Mouse (Mus musculus): Measurements from ENCODE around the gene Arap2. TPM values are rescaled to one million over a fixed set of nuclear protein-coding genes. Genes with fewer than 3 reads are reported as not detected.
A peak's percentile ranks its signal among the peaks of the same experiment; 100 is the strongest.

Arap2 gene
- polyA plus RNA-seq, 1 experiment from 2014 or later = 2.1 TPM

DNA sequence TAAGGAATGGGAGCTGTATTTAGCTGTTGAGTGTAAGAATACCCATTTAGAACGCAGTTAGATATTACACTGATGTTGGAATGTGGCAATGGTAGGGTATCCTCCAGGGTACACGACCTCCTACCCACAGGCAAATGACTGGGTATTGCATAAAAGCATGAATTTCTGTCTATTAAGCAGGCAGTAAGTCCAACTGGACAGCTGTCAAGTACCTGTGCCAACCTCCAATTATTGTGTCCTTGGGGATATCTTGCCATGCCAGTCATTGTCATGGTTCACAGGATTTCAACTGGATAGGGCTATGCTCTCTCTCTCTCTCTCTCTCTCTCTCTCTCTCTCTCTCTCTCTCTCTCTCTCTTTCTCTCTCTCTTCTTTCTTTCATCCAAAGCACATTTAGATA is 40.4 kb downstream of the Arap2 start:
- no peaks in the 10 kb centered on the region for H3K36me3 ChIP-seq (replicated peaks)
- H3K4me2 ChIP-seq = no peak overlapping the region
- H3K9ac ChIP-seq = no peak overlapping the region
- no peaks in the 10 kb centered on the region for H3K4me1 ChIP-seq
- no peak overlapping the region for H3K27ac ChIP-seq
- WGBS = 83% methylated on average over 2 of the region's 2 CpGs
- H3K4me3 ChIP-seq (replicated peaks) = no peak overlapping the region
- no peaks in the 10 kb centered on the region for H3K27me3 ChIP-seq
- ATAC-seq (ENCODE audit: low FRiP score) = no peak
- no peaks in the 10 kb centered on the region for H3K9me3 ChIP-seq

DNA sequence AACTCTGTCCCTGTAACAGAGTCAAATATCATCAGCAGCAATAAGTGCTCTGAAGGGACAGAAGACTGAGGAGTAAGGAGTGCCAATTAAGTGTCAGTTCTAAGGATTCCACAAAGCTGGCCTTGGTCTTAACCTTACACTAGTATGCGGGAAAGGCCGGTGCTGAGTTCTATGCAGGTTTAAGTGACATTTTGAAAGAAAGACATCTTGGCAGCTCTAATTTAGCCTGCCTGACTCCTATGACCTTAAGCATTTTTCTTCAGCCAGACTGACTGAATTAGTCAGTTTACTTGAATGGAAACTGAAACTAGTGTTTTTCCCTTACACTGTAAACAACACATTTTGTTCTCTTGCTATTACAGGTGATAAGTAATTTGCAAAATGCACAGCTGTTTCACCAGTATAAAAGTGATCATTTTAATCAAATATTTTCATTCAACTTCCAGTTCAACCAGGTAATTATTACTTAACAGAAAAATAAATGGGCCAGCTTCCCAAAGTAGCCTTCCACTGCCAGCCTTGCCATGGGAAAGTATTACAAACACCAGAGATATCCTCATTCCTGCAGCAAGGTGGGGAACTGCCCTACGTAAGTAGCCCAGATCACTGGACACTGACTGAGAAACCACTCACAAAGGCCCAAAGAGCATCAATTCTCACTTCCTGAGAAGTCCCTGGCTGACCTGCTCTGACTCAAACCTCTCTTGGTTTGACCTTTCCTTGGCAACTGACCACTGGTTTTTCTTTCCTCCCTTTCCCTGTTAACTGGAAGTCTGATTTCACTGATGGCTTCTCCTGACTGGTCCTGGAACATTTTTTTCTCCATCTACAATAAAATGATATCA is 42.5 kb downstream of the Arap2 start:
- H3K9me3 ChIP-seq = no peaks in the 10 kb centered on the region
- ATAC-seq (ENCODE audit: low FRiP score) = no peak
- H3K4me2 ChIP-seq = no peak overlapping the region
- H3K4me3 ChIP-seq (replicated peaks) = no peak overlapping the region
- no peaks in the 10 kb centered on the region for H3K36me3 ChIP-seq (replicated peaks)
- H3K4me1 ChIP-seq = no peaks in the 10 kb centered on the region
- no peak overlapping the region for H3K9ac ChIP-seq
- H3K27me3 ChIP-seq = no peaks in the 10 kb centered on the region
- no peak overlapping the region for H3K27ac ChIP-seq
- 70% methylated on average over 3 of the region's 3 CpGs for whole genome bisulfite sequencing

DNA sequence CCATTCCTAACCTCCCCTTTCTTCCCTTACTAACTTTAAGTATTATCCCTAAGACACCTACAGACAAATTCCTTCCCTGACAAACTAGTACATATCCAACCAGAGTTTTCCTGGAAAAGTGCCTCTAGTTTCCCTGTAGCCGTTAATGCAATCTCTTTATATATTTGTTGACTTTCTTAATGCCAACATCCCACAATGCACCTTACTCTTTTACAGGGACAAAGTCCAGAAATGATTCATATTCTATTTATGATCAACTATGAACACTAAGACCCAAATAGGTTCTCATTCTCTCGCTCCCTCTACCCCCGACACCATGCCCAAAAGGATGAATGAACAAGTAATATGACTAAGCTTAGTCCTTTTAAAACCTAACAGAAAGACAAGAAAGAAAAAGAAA is 49.5 kb downstream of the Arap2 start:
- no peak overlapping the region for H3K27ac ChIP-seq
- H3K9me3 ChIP-seq = no peaks in the 10 kb centered on the region
- no peaks in the 10 kb centered on the region for H3K4me1 ChIP-seq
- H3K27me3 ChIP-seq = no peaks in the 10 kb centered on the region
- H3K4me3 ChIP-seq (replicated peaks) = no peak overlapping the region
- no peak overlapping the region for H3K4me2 ChIP-seq
- ATAC-seq (ENCODE audit: low FRiP score) = no peak
- no peaks in the 10 kb centered on the region for H3K36me3 ChIP-seq (replicated peaks)
- H3K9ac ChIP-seq = no peak overlapping the region
- 95% methylated on average over 3 of the region's 3 CpGs for WGBS

DNA sequence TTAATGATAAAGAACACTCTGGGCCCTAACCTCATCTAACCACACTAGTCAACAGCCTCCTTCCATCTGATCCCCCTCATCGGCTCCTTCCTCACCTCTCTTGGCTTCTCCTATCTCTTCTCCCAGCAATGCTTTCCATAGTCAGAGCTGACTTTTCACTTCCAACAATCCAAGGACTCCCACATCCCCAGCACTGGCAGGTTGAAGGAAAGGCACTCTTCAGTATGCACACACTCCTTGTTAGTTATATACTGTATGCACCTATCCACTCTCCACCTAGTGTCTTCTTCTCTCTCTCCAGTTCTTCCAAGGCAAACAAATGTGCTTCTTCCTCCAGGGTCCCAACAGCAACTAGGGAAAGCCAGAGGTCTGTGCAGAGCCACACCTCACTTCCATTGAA is 50.0 kb downstream of the Arap2 start:
- H3K27me3 ChIP-seq = no peaks in the 10 kb centered on the region
- H3K4me3 ChIP-seq (replicated peaks) = no peak overlapping the region
- no peaks in the 10 kb centered on the region for H3K9me3 ChIP-seq
- ATAC-seq (ENCODE audit: low FRiP score) = no peak
- no peak overlapping the region for H3K27ac ChIP-seq
- H3K4me1 ChIP-seq = no peaks in the 10 kb centered on the region
- no peaks in the 10 kb centered on the region for H3K36me3 ChIP-seq (replicated peaks)
- H3K9ac ChIP-seq = no peak overlapping the region
- H3K4me2 ChIP-seq = no peak overlapping the region
- 88% methylated on average over 1 of the region's 1 CpGs for WGBS

DNA sequence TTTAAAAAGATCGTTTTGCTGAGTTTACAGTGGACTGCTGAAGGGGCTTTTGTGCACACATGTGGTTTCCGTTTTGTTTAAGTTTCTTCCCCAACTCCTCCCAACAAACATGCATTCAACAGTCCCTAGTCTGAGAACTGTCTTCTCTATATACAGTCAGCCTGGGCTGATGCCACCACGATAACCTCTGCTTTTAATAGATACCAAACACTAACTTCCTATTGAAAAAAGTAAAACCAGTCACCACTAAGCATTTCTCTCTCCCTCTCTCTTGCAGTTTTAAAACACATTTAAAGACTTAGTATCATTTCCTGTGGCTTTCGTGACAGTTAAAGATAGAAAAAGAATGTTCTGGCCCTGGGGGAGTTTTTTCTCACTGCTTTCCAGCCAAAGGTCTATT is 50.5 kb downstream of the Arap2 start:
- no peak overlapping the region for H3K27ac ChIP-seq
- H3K9me3 ChIP-seq = no peaks in the 10 kb centered on the region
- no peak overlapping the region for H3K4me3 ChIP-seq (replicated peaks)
- no peaks in the 10 kb centered on the region for H3K27me3 ChIP-seq
- no peak overlapping the region for H3K4me2 ChIP-seq
- WGBS = 80% methylated on average over 4 of the region's 4 CpGs
- H3K4me1 ChIP-seq = no peaks in the 10 kb centered on the region
- H3K36me3 ChIP-seq (replicated peaks) = no peaks in the 10 kb centered on the region
- no peak for ATAC-seq (ENCODE audit: low FRiP score)
- no peak overlapping the region for H3K9ac ChIP-seq

DNA sequence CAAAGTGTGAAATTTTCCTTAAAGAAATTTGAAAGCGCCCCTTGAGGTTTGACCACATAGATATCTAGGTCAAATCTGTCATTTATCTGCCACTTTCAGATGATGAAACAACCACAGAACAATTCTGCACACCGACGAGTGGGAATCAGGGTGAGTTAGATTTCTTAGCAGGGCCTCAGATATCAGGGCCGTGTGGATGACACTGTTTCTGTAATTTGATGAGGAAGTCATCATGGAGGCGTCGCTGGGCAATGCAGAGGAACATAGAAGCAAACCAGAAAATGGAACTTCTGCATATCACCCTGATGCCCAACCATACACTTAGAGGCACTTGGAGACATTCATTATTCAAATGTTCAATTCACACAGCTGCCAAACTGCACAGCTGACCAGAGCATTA is 55.0 kb downstream of the Arap2 start:
- Histone ChIP-seq H3K36me3 (replicated peaks) (no peaks in the 10 kb centered on the region), H3K4me3 (replicated peaks) (no peak overlapping the region), H3K27me3 (no peaks in the 10 kb centered on the region), H3K9ac (no peak overlapping the region), H3K27ac (no peak overlapping the region), H3K4me2 (no peak overlapping the region), H3K9me3 (no peaks in the 10 kb centered on the region), H3K4me1 (no peaks in the 10 kb centered on the region)
- ATAC-seq (ENCODE audit: low FRiP score) = no peak
- WGBS = 91% methylated on average over 6 of the region's 6 CpGs

DNA sequence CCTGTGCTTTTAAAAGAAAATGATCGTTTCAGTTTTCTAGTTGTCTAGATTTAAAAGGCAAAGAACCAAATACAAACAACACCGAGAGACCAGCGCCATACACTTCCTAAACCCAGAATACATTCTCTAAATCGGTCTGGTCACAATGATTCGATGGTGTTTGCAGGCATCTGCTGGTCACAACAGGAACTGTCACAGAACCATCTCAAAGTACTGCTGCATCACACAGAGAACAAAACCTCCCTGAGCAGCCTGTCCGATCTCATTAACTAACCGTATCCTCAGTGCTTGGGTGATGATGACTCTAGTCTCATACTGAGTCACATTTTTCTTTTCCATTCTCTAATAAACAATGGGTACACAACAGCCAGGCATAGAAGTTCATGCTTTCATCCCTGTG is 59.1 kb downstream of the Arap2 start:
- Histone ChIP-seq H3K36me3 (replicated peaks) (no peaks in the 10 kb centered on the region), H3K4me1 (no peaks in the 10 kb centered on the region), H3K9me3 (no peaks in the 10 kb centered on the region), H3K4me3 (replicated peaks) (no peak overlapping the region), H3K27me3 (no peaks in the 10 kb centered on the region), H3K27ac (no peak overlapping the region), H3K9ac (no peak overlapping the region), H3K4me2 (no peak overlapping the region)
- 35% methylated on average over 7 of the region's 7 CpGs for WGBS
- peak; percentile 83; the same call in 1 of the 2 replicates for ATAC-seq (ENCODE audit: low FRiP score)

DNA sequence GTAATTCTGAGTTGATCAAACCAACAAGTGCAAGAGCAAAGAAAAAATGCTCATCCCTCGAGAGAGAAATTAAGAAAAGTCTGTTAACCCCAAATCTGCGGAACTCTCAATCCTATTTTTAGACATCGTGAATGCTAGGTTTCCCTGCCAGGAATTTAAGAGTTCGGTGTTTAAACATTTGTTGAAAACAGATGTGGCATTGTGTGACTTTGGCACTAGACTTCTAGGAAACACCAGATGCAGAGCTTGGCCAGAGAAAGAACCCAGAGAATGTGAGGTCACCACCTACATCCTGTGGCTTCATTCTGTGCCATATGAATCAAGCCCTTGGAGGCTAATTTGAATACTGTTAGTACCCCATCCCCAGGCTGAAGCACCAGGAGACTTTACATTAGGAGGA is 76.0 kb downstream of the Arap2 start:
- no peaks in the 10 kb centered on the region for H3K27me3 ChIP-seq
- WGBS = 81% methylated on average over 4 of the region's 4 CpGs
- H3K27ac ChIP-seq = no peak overlapping the region
- H3K4me1 ChIP-seq = no peaks in the 10 kb centered on the region
- no peak overlapping the region for H3K4me3 ChIP-seq (replicated peaks)
- no peak overlapping the region for H3K4me2 ChIP-seq
- no peaks in the 10 kb centered on the region for H3K9me3 ChIP-seq
- no peak overlapping the region for H3K9ac ChIP-seq
- ATAC-seq (ENCODE audit: low FRiP score) = no peak
- H3K36me3 ChIP-seq (replicated peaks) = no peaks in the 10 kb centered on the region

DNA sequence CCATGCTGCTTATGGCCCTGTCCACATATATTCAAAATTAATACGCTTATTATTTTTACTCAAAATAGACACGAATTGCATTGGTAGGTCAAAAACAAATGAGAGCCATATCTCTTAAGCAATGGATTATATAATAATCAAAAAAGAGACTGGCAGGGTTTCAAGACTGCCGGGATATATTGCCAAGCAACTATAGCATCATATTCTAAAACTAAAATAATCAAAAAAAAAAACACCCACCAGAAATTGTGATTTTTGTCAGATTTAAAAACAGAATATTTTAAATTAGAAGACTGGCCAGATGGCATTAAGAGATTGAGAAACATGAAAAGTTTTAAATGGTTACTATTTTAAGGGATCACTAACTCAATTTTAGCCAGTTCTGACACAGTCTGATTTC is 82.2 kb downstream of the Arap2 start:
- no peak overlapping the region for H3K27ac ChIP-seq
- H3K27me3 ChIP-seq = no peaks in the 10 kb centered on the region
- no peak overlapping the region for H3K4me2 ChIP-seq
- H3K4me3 ChIP-seq (replicated peaks) = no peak overlapping the region
- WGBS = 83% methylated on average over 3 of the region's 3 CpGs
- H3K36me3 ChIP-seq (replicated peaks) = no peaks in the 10 kb centered on the region
- no peaks in the 10 kb centered on the region for H3K9me3 ChIP-seq
- H3K4me1 ChIP-seq = no peaks in the 10 kb centered on the region
- ATAC-seq (ENCODE audit: low FRiP score) = no peak
- H3K9ac ChIP-seq = no peak overlapping the region

DNA sequence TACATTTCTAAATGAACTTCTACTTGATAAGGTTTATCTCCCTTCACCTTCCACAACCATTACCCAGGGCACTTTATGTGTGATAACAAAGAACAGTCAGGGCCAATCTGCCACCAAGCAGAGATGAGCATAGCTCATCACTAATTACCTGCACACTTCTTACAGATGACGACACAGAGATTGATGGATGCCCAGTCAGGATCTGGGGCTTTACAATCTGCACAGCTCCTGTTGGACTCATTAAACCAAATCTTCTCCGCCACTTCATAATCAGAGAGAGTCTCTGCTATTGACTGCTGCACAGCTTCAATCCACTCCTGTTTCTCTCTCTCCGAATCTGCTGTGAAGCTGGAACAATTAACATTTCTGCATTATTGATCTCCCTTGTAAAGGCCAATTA is 82.8 kb downstream of the Arap2 start:
- Histone ChIP-seq H3K27ac (no peak overlapping the region), H3K9ac (no peak overlapping the region), H3K4me1 (no peaks in the 10 kb centered on the region), H3K27me3 (no peaks in the 10 kb centered on the region), H3K4me2 (no peak overlapping the region), H3K36me3 (replicated peaks) (no peaks in the 10 kb centered on the region), H3K9me3 (no peaks in the 10 kb centered on the region), H3K4me3 (replicated peaks) (no peak overlapping the region)
- WGBS = 25% methylated on average over 3 of the region's 3 CpGs
- peak; percentile 70; the same call in 1 of the 2 replicates for ATAC-seq (ENCODE audit: low FRiP score)

DNA sequence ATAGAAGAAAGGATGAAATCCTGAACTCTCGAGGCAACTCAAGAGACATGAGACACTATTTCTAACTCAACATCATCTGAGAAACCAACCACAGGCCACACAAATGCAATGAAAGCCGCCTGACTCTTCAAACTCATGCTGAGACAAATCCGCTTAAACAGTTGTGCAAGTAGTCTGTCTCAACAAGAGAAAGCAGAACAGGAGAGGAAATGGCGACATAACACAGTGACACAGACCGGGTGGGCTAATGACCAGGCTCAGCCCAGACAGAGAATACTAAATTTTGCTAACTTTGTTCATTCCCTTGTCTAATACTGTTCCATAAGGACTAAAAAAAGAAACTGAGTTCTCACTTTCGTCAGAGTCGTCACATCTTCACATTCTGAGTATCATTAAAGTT is 88.6 kb downstream of the Arap2 start:
- ATAC-seq (ENCODE audit: low FRiP score) = no peak
- no peaks in the 10 kb centered on the region for H3K9me3 ChIP-seq
- no peak overlapping the region for H3K4me3 ChIP-seq (replicated peaks)
- H3K36me3 ChIP-seq (replicated peaks) = no peaks in the 10 kb centered on the region
- H3K4me2 ChIP-seq = no peak overlapping the region
- no peaks in the 10 kb centered on the region for H3K27me3 ChIP-seq
- no peak overlapping the region for H3K27ac ChIP-seq
- H3K9ac ChIP-seq = no peak overlapping the region
- WGBS = 87% methylated on average over 7 of the region's 7 CpGs
- peaks cover 7% of the 10 kb centered on the region for H3K4me1 ChIP-seq

DNA sequence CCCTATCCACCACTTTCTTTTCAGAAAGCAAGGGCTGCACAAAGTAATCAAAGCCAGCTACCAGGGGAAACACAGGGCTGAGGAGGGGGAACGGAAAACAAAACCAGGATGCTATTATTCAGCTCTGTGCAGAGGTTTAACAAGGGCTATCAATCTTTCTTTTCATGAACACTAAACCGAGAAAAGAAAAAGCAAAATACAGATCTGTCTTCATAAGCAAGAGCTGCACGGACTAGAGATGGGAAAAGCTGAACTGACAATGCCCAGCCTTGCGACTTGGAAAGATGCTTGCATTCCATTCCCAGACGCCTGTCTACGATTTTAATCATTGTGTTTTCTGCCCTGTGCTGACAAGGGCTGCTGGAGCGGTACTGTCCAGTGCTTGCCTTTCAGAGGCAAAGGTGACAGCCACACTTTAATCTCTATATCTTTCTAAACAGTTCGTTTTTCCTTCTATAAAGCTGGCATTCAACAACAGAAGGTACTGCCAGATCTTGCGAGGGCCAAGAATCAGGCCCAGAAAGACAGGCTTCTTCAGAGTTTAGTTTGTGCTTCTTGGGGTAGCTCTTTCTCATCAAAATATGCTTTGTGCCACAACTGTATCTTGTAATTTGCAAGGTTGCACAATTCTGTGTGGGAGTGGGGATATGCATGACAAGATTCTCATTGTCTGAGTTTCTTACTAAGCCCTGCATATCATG is 93.1 kb downstream of the Arap2 start:
- WGBS = 21% methylated on average over 9 of the region's 9 CpGs
- Histone ChIP-seq H3K4me1 (peaks cover 10% of the 10 kb centered on the region), H3K27me3 (no peaks in the 10 kb centered on the region), H3K9me3 (no peaks in the 10 kb centered on the region), H3K36me3 (replicated peaks) (no peaks in the 10 kb centered on the region), H3K4me3 (replicated peaks) (no peak overlapping the region), H3K27ac (no peak overlapping the region), H3K9ac (no peak overlapping the region), H3K4me2 (0 out of 2 replicates have a peak overlapping the region, but pooled peaks have one; percentile 13)
- peak; percentile 61; the same call in 1 of the 2 replicates for ATAC-seq (ENCODE audit: low FRiP score)

DNA sequence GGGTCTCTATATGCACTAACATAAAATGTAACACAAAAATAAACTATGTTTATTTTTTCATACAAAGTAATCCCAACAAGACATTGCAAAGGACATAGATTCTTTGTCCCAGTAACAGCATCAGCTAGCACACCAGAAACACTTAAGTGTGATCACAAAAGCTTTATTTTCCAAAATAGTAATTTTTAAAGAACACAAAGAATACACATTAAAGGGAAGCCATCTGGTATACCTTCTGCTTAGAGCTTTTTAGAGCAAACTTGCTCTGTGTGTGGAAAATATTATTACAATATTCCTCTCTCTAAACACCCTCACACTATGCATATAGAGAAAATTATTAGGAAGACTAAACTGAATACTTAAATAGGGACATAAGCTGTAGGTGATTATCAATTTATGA is 100.6 kb downstream of the Arap2 start:
- H3K36me3 ChIP-seq (replicated peaks) = no peaks in the 10 kb centered on the region
- ATAC-seq (ENCODE audit: low FRiP score) = no peak
- no peak overlapping the region for H3K4me3 ChIP-seq (replicated peaks)
- H3K27me3 ChIP-seq = no peaks in the 10 kb centered on the region
- no peak overlapping the region for H3K4me2 ChIP-seq
- no peaks in the 10 kb centered on the region for H3K4me1 ChIP-seq
- H3K27ac ChIP-seq = no peak overlapping the region
- H3K9me3 ChIP-seq = no peaks in the 10 kb centered on the region
- H3K9ac ChIP-seq = no peak overlapping the region
